Mouse (Mus musculus): Measurements from ENCODE around the gene Enpp6. TPM values are rescaled to one million over a fixed set of nuclear protein-coding genes. Genes with fewer than 3 reads are reported as not detected.

Gene Enpp6
- total and polyA plus RNA-seq, 2 experiments from 2014 or later = 0.80 to 1.9 TPM

- Histone ChIP-seq H3K27me3 (ENCODE audit: insufficient read depth, low read length) (no peaks in the 10 kb centered on the region), H3K27ac (ENCODE audit: low read depth, low read length) (no peak overlapping the region), H3K4me2 (ENCODE audit: low read depth, low read length, poor library complexity, severe bottlenecking) (no peak overlapping the region), H3K4me1 (ENCODE audit: insufficient read depth, low read length) (no peaks in the 10 kb centered on the region), H3K9me3 (ENCODE audit: low read length) (no peaks in the 10 kb centered on the region), H3K4me3 (ENCODE audit: low read depth, low read length) (no peak overlapping the region), H3K9ac (replicated peaks; ENCODE audit: low read length, poor library complexity, severe bottlenecking) (no peak overlapping the region), H3K36me3 (ENCODE audit: insufficient read depth, low read length) (no peaks in the 10 kb centered on the region)
- no peak for DNase-seq (ENCODE audit: low spot score)
- no peak for ATAC-seq (ENCODE audit: low FRiP score)
- WGBS = 77% methylated on average over 4 of the region's 4 CpGs
- no peak for TF ChIP-seq CTCF (IDR thresholded peaks at IDR 0.05)
Observed at GRCm38 (mm10) chr8:47046340-47046739, 59.7 kb downstream of the Enpp6 start.

- DNase-seq (ENCODE audit: low spot score) (no peak), ATAC-seq (ENCODE audit: low FRiP score) (no peak)
- H3K4me2 ChIP-seq (ENCODE audit: low read depth, low read length, poor library complexity, severe bottlenecking) = no peak overlapping the region
- no peak for TF ChIP-seq CTCF (IDR thresholded peaks at IDR 0.05)
- WGBS = 85% methylated on average over 2 of the region's 2 CpGs
- H3K4me3 ChIP-seq (ENCODE audit: low read depth, low read length) = no peak overlapping the region
- H3K4me1 ChIP-seq (ENCODE audit: insufficient read depth, low read length) = no peaks in the 10 kb centered on the region
- H3K27me3 ChIP-seq (ENCODE audit: insufficient read depth, low read length) = no peaks in the 10 kb centered on the region
- H3K36me3 ChIP-seq (ENCODE audit: insufficient read depth, low read length) = no peaks in the 10 kb centered on the region
- H3K27ac ChIP-seq (ENCODE audit: low read depth, low read length) = no peak overlapping the region
- H3K9ac ChIP-seq (replicated peaks; ENCODE audit: low read length, poor library complexity, severe bottlenecking) = no peak overlapping the region
- H3K9me3 ChIP-seq (ENCODE audit: low read length) = no peaks in the 10 kb centered on the region
Observed at GRCm38 (mm10) chr8:47047146-47047545, 60.5 kb downstream of the Enpp6 start.

- no peaks in the 10 kb centered on the region for H3K36me3 ChIP-seq (ENCODE audit: insufficient read depth, low read length)
- H3K9ac ChIP-seq (replicated peaks; ENCODE audit: low read length, poor library complexity, severe bottlenecking) = no peak overlapping the region
- H3K4me3 ChIP-seq (ENCODE audit: low read depth, low read length) = no peak overlapping the region
- ATAC-seq (ENCODE audit: low FRiP score) = no peak
- no peak overlapping the region for H3K4me2 ChIP-seq (ENCODE audit: low read depth, low read length, poor library complexity, severe bottlenecking)
- TF ChIP-seq CTCF (IDR thresholded peaks at IDR 0.05) = no peak
- H3K27ac ChIP-seq (ENCODE audit: low read depth, low read length) = no peak overlapping the region
- no peaks in the 10 kb centered on the region for H3K4me1 ChIP-seq (ENCODE audit: insufficient read depth, low read length)
- no peaks in the 10 kb centered on the region for H3K9me3 ChIP-seq (ENCODE audit: low read length)
- WGBS = 86% methylated on average over 10 of the region's 10 CpGs
- DNase-seq (ENCODE audit: low spot score) = no peak
- no peaks in the 10 kb centered on the region for H3K27me3 ChIP-seq (ENCODE audit: insufficient read depth, low read length)
Observed at GRCm38 (mm10) chr8:47048584-47048983, 61.9 kb downstream of the Enpp6 start.

- ATAC-seq (ENCODE audit: low FRiP score) = no peak
- DNase-seq (ENCODE audit: low spot score) = no peak
- no peaks in the 10 kb centered on the region for H3K4me1 ChIP-seq (ENCODE audit: insufficient read depth, low read length)
- no peaks in the 10 kb centered on the region for H3K9me3 ChIP-seq (ENCODE audit: low read length)
- H3K4me2 ChIP-seq (ENCODE audit: low read depth, low read length, poor library complexity, severe bottlenecking) = no peak overlapping the region
- TF ChIP-seq CTCF (IDR thresholded peaks at IDR 0.05) = no peak
- H3K36me3 ChIP-seq (ENCODE audit: insufficient read depth, low read length) = no peaks in the 10 kb centered on the region
- no peaks in the 10 kb centered on the region for H3K27me3 ChIP-seq (ENCODE audit: insufficient read depth, low read length)
- no peak overlapping the region for H3K27ac ChIP-seq (ENCODE audit: low read depth, low read length)
- no peak overlapping the region for H3K4me3 ChIP-seq (ENCODE audit: low read depth, low read length)
- WGBS = 64% methylated on average over 3 of the region's 3 CpGs
- no peak overlapping the region for H3K9ac ChIP-seq (replicated peaks; ENCODE audit: low read length, poor library complexity, severe bottlenecking)
Observed at GRCm38 (mm10) chr8:47052643-47053042, 66.0 kb downstream of the Enpp6 start.

- no peak overlapping the region for H3K4me2 ChIP-seq (ENCODE audit: low read depth, low read length, poor library complexity, severe bottlenecking)
- WGBS = 81% methylated on average over 1 of the region's 1 CpGs
- no peaks in the 10 kb centered on the region for H3K9me3 ChIP-seq (ENCODE audit: low read length)
- no peaks in the 10 kb centered on the region for H3K4me1 ChIP-seq (ENCODE audit: insufficient read depth, low read length)
- no peak overlapping the region for H3K9ac ChIP-seq (replicated peaks; ENCODE audit: low read length, poor library complexity, severe bottlenecking)
- no peaks in the 10 kb centered on the region for H3K36me3 ChIP-seq (ENCODE audit: insufficient read depth, low read length)
- H3K27ac ChIP-seq (ENCODE audit: low read depth, low read length) = no peak overlapping the region
- DNase-seq (ENCODE audit: low spot score) (no peak), ATAC-seq (ENCODE audit: low FRiP score) (no peak)
- H3K27me3 ChIP-seq (ENCODE audit: insufficient read depth, low read length) = no peaks in the 10 kb centered on the region
- TF ChIP-seq CTCF (IDR thresholded peaks at IDR 0.05) = no peak
- no peak overlapping the region for H3K4me3 ChIP-seq (ENCODE audit: low read depth, low read length)
Observed at GRCm38 (mm10) chr8:47056086-47056485, 69.4 kb downstream of the Enpp6 start.

- no peaks in the 10 kb centered on the region for H3K36me3 ChIP-seq (ENCODE audit: insufficient read depth, low read length)
- no peak overlapping the region for H3K9ac ChIP-seq (replicated peaks; ENCODE audit: low read length, poor library complexity, severe bottlenecking)
- DNase-seq (ENCODE audit: low spot score) (no peak), ATAC-seq (ENCODE audit: low FRiP score) (no peak)
- no peaks in the 10 kb centered on the region for H3K9me3 ChIP-seq (ENCODE audit: low read length)
- H3K27ac ChIP-seq (ENCODE audit: low read depth, low read length) = no peak overlapping the region
- no peak overlapping the region for H3K4me3 ChIP-seq (ENCODE audit: low read depth, low read length)
- H3K27me3 ChIP-seq (ENCODE audit: insufficient read depth, low read length) = no peaks in the 10 kb centered on the region
- 39% methylated on average over 4 of the region's 4 CpGs for WGBS
- TF ChIP-seq CTCF (IDR thresholded peaks at IDR 0.05) = no peak
- H3K4me1 ChIP-seq (ENCODE audit: insufficient read depth, low read length) = no peaks in the 10 kb centered on the region
- no peak overlapping the region for H3K4me2 ChIP-seq (ENCODE audit: low read depth, low read length, poor library complexity, severe bottlenecking)
Observed at GRCm38 (mm10) chr8:47058526-47058925, 71.8 kb downstream of the Enpp6 start.
